Mouse (Mus musculus): ENCODE results near the gene Cdipt.

Cdipt gene

GRCm38 (mm10) chr7:127023896-127024690, 48.4 kb downstream of the Cdipt start:
- peak; percentile 21 for DNase-seq (ENCODE audit: extremely low spot score, low spot score)

GRCm38 (mm10) chr7:127024755-127025555, 49.2 kb downstream of the Cdipt start:
- DNase-seq (ENCODE audit: extremely low spot score, low spot score) = peak; percentile 78

- DNase-seq (ENCODE audit: extremely low spot score, low spot score) = peak; percentile 57
These were observed 49.9 kb downstream of the Cdipt start for GRCm38 (mm10) chr7:127025556-127026160.

- DNase-seq (ENCODE audit: extremely low spot score, low spot score) = peak; percentile 86
These were observed 50.5 kb downstream of the Cdipt start for GRCm38 (mm10) chr7:127026161-127026600.

GRCm38 (mm10) chr7:127026616-127026983, 50.9 kb downstream of the Cdipt start:
- no peak for DNase-seq (ENCODE audit: extremely low spot score, low spot score)

GRCm38 (mm10) chr7:127026984-127027726, 51.4 kb downstream of the Cdipt start, which contains the start of gene Maz:
Gene Maz (minus strand): TSS chr7:127027037.
- peak; percentile 99 for DNase-seq (ENCODE audit: extremely low spot score, low spot score)

GRCm38 (mm10) chr7:127027885-127028284, 52.2 kb downstream of the Cdipt start:
- DNase-seq (ENCODE audit: extremely low spot score, low spot score) = no peak

Measured in neural tube, embryonic 10.5 days (tissue).